Mouse (Mus musculus): Measurements from ENCODE around the gene Dscam. TPM values are rescaled to one million over a fixed set of nuclear protein-coding genes. Genes with fewer than 3 reads are reported as not detected.

The Dscam gene
- polyA plus RNA-seq, 1 experiment: not detected

DNA sequence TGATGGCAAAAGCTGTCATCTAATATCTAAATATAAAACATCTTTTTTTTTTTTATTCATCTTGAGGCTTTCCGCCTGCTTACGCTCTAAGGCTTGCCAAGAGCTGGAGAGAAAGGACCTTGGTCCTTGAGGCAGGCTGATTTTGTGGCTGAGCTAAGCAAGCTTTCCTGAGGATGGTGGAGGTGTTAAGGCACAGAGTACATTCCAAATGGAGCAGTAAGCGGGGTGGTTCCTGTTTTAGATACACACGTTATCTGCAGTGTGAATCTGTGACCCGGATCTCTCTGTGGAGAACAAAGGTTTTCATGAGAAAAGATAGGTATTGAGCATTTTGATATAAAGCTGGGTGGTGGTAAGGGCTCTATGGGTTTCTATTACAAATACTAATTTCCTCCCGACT lies 479.0 kb downstream of the Dscam start:
- TF ChIP-seq POLR2A (IDR thresholded peaks at IDR 0.05; ENCODE audit: borderline replicate concordance, control insufficient read depth, low read depth, low read length) (no peak), CTCF (IDR thresholded peaks at IDR 0.05; ENCODE audit: control insufficient read depth, insufficient read depth, low read length) (no peak)

DNA sequence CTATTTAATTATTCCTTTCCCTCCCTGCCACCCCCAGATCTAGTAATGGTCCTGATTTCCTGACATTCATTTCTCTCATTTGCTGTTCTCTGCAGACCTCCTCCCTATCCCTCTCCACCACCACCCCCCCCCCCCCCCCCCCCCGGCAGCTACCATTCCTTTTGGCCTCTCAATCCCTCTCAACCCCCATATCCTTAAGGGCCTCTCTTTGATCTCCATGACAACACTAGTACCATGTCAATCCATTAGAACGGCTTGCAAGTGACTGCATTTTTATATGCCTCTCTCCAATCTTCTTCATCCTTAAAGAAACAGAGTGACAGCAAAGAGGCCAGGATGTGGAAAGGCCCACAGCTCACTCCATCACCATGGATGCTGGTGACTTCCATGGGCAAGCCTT lies 480.5 kb downstream of the Dscam start:
- no peak for TF ChIP-seq POLR2A (IDR thresholded peaks at IDR 0.05; ENCODE audit: borderline replicate concordance, control insufficient read depth, low read depth, low read length)
- TF ChIP-seq CTCF (IDR thresholded peaks at IDR 0.05; ENCODE audit: control insufficient read depth, insufficient read depth, low read length): no peak
- 57% methylated on average over 2 of the region's 2 CpGs for WGBS
- Histone ChIP-seq H3K27ac (ENCODE audit: control insufficient read depth, insufficient read depth, low read depth, low read length, poor library complexity) (no peak overlapping the region), H3K4me1 (ENCODE audit: control insufficient read depth, insufficient read depth, low read length) (peaks cover 2% of the 10 kb centered on the region; the same call in 1 of the 2 replicates), H3K4me3 (replicated peaks; ENCODE audit: control insufficient read depth, low read depth, low read length) (no peak overlapping the region)

More for the DNA sequence above, 479.0 kb downstream of the Dscam start:
- Histone ChIP-seq H3K27ac (ENCODE audit: control insufficient read depth, insufficient read depth, low read depth, low read length, poor library complexity) (no peak overlapping the region), H3K4me3 (replicated peaks; ENCODE audit: control insufficient read depth, low read depth, low read length) (no peak overlapping the region), H3K4me1 (ENCODE audit: control insufficient read depth, insufficient read depth, low read length) (peaks cover 2% of the 10 kb centered on the region; the same call in 1 of the 2 replicates)
- WGBS: 77% methylated on average over 6 of the region's 6 CpGs

DNA sequence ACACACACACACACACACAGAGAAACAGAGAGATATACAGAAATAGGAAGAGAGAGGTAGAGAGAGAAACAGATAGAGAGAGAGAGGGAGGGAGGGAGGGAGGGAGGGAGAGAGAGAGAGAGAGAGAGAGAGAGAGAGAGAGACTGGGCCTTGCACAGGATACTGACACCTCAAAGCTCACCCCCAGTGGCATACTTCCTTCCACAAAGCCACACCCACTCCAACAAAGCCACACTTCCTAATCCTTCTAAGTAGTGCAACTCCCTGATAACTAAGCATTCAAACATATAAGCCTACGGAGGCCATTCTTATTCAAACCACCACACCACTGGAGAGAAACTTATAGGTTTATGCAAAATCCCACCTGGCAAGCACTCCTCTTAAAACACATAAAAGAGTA lies 481.1 kb downstream of the Dscam start:
- no peak overlapping the region for H3K27ac ChIP-seq (ENCODE audit: control insufficient read depth, insufficient read depth, low read depth, low read length, poor library complexity)
- H3K4me1 ChIP-seq (ENCODE audit: control insufficient read depth, insufficient read depth, low read length): peaks cover 2% of the 10 kb centered on the region; the same call in 1 of the 2 replicates
- TF ChIP-seq POLR2A (IDR thresholded peaks at IDR 0.05; ENCODE audit: borderline replicate concordance, control insufficient read depth, low read depth, low read length) (no peak), CTCF (IDR thresholded peaks at IDR 0.05; ENCODE audit: control insufficient read depth, insufficient read depth, low read length) (no peak)
- WGBS: 13% methylated on average over 1 of the region's 1 CpGs
- no peak overlapping the region for H3K4me3 ChIP-seq (replicated peaks; ENCODE audit: control insufficient read depth, low read depth, low read length)

DNA sequence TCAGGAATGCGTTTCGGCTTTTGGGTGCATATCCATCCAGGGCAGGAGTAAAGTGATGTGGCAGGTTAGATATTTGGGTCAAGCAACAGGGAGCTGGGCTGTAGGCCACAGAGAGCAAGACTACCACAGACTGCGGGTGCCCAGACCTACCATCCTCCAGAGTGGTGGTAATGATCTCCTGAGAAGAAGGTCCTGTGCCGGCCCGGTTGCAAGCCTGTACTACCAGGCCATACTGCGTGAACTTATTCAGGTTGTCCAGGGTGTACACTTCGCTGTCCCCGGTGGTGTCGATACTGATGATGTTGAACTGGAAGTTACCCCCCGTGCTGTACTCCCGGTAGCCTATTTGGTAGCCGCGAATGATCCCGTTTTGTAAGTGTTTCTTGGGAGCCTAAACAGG lies 485.5 kb downstream of the Dscam start:
- Histone ChIP-seq H3K4me3 (replicated peaks; ENCODE audit: control insufficient read depth, low read depth, low read length) (no peak overlapping the region), H3K27ac (ENCODE audit: control insufficient read depth, insufficient read depth, low read depth, low read length, poor library complexity) (no peak overlapping the region), H3K4me1 (ENCODE audit: control insufficient read depth, insufficient read depth, low read length) (peaks cover 2% of the 10 kb centered on the region; the same call in 1 of the 2 replicates)
- WGBS: 90% methylated on average over 14 of the region's 14 CpGs
- TF ChIP-seq CTCF (IDR thresholded peaks at IDR 0.05; ENCODE audit: control insufficient read depth, insufficient read depth, low read length): no peak
- no peak for TF ChIP-seq POLR2A (IDR thresholded peaks at IDR 0.05; ENCODE audit: borderline replicate concordance, control insufficient read depth, low read depth, low read length)

DNA sequence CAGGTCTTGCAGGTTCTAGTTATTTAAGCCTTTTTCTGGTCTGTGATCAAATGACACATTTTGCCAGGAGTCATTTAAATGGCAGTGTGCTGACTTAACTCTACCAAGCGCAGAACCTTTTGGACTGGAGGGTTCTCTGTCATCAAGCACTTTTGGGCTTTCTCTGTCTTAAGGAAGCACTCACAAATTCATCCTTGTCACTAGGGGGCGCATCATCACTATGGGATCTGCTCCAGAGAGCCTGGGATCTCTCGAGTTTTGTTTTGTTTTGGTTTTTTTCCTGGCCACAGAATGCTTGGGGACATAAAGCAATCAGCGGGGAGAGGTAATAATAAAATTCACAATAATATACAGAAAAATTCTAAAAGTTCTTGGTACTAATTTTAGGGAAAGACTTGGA lies 486.0 kb downstream of the Dscam start:
- 18% methylated on average over 4 of the region's 4 CpGs for WGBS
- Histone ChIP-seq H3K4me1 (ENCODE audit: control insufficient read depth, insufficient read depth, low read length) (peaks cover 2% of the 10 kb centered on the region; the same call in 1 of the 2 replicates), H3K27ac (ENCODE audit: control insufficient read depth, insufficient read depth, low read depth, low read length, poor library complexity) (no peak overlapping the region), H3K4me3 (replicated peaks; ENCODE audit: control insufficient read depth, low read depth, low read length) (no peak overlapping the region)
- TF ChIP-seq POLR2A (IDR thresholded peaks at IDR 0.05; ENCODE audit: borderline replicate concordance, control insufficient read depth, low read depth, low read length) (no peak), CTCF (IDR thresholded peaks at IDR 0.05; ENCODE audit: control insufficient read depth, insufficient read depth, low read length) (0 out of 2 replicates have a peak, but pooled peaks have one; percentile 25)

DNA sequence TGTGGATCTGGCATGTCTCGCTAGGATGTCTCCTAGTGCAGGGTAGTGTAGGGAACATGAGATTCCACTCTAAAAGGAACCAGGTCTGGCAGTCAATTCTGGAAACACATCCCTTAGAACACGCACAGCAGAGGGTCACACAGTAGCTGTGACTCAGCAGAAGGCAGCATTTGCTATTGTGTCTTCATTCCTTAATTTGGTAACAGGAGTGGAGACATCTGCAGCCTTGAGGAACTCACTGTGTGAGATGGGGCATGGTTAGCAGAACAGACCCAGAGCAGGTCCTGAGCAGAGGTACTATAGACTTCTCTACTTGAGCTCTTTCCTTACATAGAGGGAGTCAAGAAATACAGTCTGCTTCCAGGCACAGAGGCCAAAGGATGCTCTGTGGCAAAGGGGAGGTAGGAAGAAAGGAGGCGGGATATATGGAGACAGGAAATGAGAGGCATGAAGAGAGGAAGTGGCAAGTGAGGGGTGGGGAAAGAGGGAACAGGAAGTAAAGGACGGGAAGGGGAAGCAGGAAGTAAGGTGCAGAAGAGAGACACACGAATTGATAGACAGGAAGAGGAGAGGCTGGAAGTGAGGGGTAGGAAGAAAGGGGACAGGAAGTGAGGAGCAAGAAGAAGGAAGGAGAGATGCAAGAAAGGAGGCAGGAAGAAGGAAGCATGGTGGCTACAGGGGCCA lies 488.1 kb downstream of the Dscam start:
- Histone ChIP-seq H3K4me1 (ENCODE audit: control insufficient read depth, insufficient read depth, low read length) (no peaks in the 10 kb centered on the region; the same call in 1 of the 2 replicates), H3K27ac (ENCODE audit: control insufficient read depth, insufficient read depth, low read depth, low read length, poor library complexity) (peak overlapping the region; percentile 4; the same call in 1 of the 2 replicates), H3K4me3 (replicated peaks; ENCODE audit: control insufficient read depth, low read depth, low read length) (no peak overlapping the region)
- TF ChIP-seq POLR2A (IDR thresholded peaks at IDR 0.05; ENCODE audit: borderline replicate concordance, control insufficient read depth, low read depth, low read length) (no peak), CTCF (IDR thresholded peaks at IDR 0.05; ENCODE audit: control insufficient read depth, insufficient read depth, low read length) (no peak)
- 29% methylated on average over 5 of the region's 5 CpGs for WGBS

DNA sequence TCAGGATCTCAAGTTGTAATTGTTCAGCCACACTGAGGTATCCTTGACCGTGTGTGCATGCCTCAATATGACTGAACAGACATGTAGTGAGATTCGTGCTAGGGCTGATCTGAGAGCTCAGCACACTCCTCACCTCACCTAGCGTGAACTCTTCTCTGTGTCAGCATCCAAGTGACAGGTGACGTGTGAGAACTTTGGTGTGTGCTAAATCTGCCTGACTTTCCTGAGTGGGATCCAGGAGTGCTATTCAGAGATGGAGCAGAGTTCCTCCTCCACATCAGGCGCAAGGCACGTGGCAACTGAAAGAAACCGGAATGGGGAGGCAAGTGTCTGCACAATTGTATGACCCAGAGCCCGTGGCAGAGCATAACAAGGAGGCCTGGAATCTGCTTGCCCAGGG lies 490.6 kb downstream of the Dscam start:
- Histone ChIP-seq H3K4me1 (ENCODE audit: control insufficient read depth, insufficient read depth, low read length) (peaks cover 3% of the 10 kb centered on the region), H3K4me3 (replicated peaks; ENCODE audit: control insufficient read depth, low read depth, low read length) (no peak overlapping the region), H3K27ac (ENCODE audit: control insufficient read depth, insufficient read depth, low read depth, low read length, poor library complexity) (no peak overlapping the region)
- TF ChIP-seq CTCF (IDR thresholded peaks at IDR 0.05; ENCODE audit: control insufficient read depth, insufficient read depth, low read length): no peak
- TF ChIP-seq POLR2A (IDR thresholded peaks at IDR 0.05; ENCODE audit: borderline replicate concordance, control insufficient read depth, low read depth, low read length): no peak
- 84% methylated on average over 8 of the region's 8 CpGs for WGBS

DNA sequence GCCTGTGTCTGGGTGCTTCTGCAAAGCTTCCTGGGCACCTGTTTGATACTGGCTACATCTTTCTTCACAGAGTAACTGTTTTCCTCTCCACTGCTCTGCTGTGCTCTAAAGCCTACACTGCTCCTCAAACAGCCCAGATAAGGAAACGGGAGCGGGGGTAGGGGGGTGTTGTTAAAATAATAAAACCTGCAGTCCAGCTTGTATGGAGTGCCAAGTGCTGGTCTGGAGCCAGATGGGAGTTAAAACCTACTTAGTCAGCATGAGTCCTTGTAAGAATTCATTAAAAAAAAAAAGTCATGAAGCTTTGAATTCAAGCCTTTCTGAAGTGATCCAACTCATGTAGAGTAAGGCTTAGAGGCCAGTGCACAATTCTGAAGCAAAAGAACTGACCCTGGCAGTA lies 493.1 kb downstream of the Dscam start:
- H3K4me3 ChIP-seq (replicated peaks; ENCODE audit: control insufficient read depth, low read depth, low read length): no peak overlapping the region
- TF ChIP-seq CTCF (IDR thresholded peaks at IDR 0.05; ENCODE audit: control insufficient read depth, insufficient read depth, low read length): no peak
- TF ChIP-seq POLR2A (IDR thresholded peaks at IDR 0.05; ENCODE audit: borderline replicate concordance, control insufficient read depth, low read depth, low read length): no peak
- peak overlapping the region; percentile 21; the same call in 1 of the 2 replicates for H3K27ac ChIP-seq (ENCODE audit: control insufficient read depth, insufficient read depth, low read depth, low read length, poor library complexity)
- 34% methylated on average over 2 of the region's 2 CpGs for WGBS
- peaks cover 3% of the 10 kb centered on the region for H3K4me1 ChIP-seq (ENCODE audit: control insufficient read depth, insufficient read depth, low read length)
